Mouse (Mus musculus) liver, postnatal 0 days (tissue): ENCODE data around the gene Ptpro. TPM values are rescaled to one million over a fixed set of nuclear protein-coding genes. Genes with fewer than 3 reads are reported as not detected.

Experiments used
- ATAC-seq: fragments of 200-750 bp; cut with Nextera tagmentation; 2 replicates; pipeline ENCODE4 v1.8.0; 2017; ENCODE audit warnings: mild to moderate bottlenecking, moderate library complexity
- DNase-seq: peaks from one replicate; pipeline ENCODE4 v3.0.0-alpha.2; 2016
- H3K27ac ChIP-seq: fragments of 300-500 bp; sonication (generic); 2 replicates; pipeline ENCODE4 v1.5.1; 2014; ENCODE audit warnings: antibody characterized with exemption, moderate library complexity, mild to moderate bottlenecking, low read depth
- H3K27me3 ChIP-seq: fragments of 300-500 bp; sonication (generic); 2 replicates; pipeline ENCODE4 v1.6.1; 2014; ENCODE audit warnings: low read length, control low read depth, mixed read lengths; ENCODE audit not compliant: insufficient read depth
- H3K36me3 ChIP-seq: fragments of 300-500 bp; sonication (generic); replicated peaks from 2 replicates; pipeline ENCODE4 v1.6.1; 2014; ENCODE audit warnings: mild to moderate bottlenecking, control low read depth, low read length, moderate library complexity, mixed read lengths; ENCODE audit not compliant: insufficient read depth
- H3K4me1 ChIP-seq: fragments of 300-500 bp; sonication (generic); 2 replicates; pipeline ENCODE4 v1.6.1; 2014; ENCODE audit warnings: antibody characterized with exemption, mild to moderate bottlenecking, control low read depth; ENCODE audit not compliant: insufficient read depth
- H3K4me2 ChIP-seq: fragments of 300-500 bp; sonication (generic); 2 replicates; pipeline ENCODE4 v1.6.1; 2014; ENCODE audit warnings: low read depth, mild to moderate bottlenecking, low read length, moderate library complexity, mixed read lengths
- H3K4me3 ChIP-seq: fragments of 300-500 bp; sonication (generic); 2 replicates; pipeline ENCODE4 v1.5.1; 2014; ENCODE audit warnings: low read depth, low read length
- H3K9ac ChIP-seq: fragments of 300-500 bp; sonication (generic); replicated peaks from 2 replicates; pipeline ENCODE4 v1.6.1; 2014; ENCODE audit warnings: mild to moderate bottlenecking, moderate library complexity
- H3K9me3 ChIP-seq: fragments of 300-500 bp; sonication (generic); 2 replicates; pipeline ENCODE4 v1.6.1; 2016; ENCODE audit warnings: mild to moderate bottlenecking, control low read depth, low read length, mixed read lengths
- CTCF ChIP-seq: sonication (generic); IDR thresholded peaks from 2 replicates; pipeline ENCODE4 v1.5.1; 2016; ENCODE audit warnings: antibody characterized with exemption, low read depth
- EP300 ChIP-seq: IDR thresholded peaks from 2 replicates; pipeline ENCODE4 v1.6.1; 2016; ENCODE audit warnings: antibody characterized with exemption, low read depth, mild to moderate bottlenecking
- WGBS: fragments of 180-500 bp; shearing (Covaris S2); extraction: QIAGEN DNeasy Blood & Tissue Kit; methylation state at CpG from one replicate; pipeline ENCODE4 v1.1.7; 2014; ENCODE audit not compliant: insufficient replicate concordance; 5-methylcytosine and 5-hydroxymethylcytosine counted together
- polyA plus RNA-seq: library from polyadenylated mRNA; unstranded; fragments of >200 nt; fragmentation: Nextera tagmentation; extraction: Ambion mirVana; gene quantifications from 2 replicates; pipeline ENCODE4 v1.2.1, GENCODE M21; 2015

Ptpro gene
- polyA plus RNA-seq, 1 experiment from 2014 or later, result 0.86 TPM

GRCm38 (mm10) chr6:137494136-137494475 is 242.0 kb downstream of the Ptpro start:
- Histone ChIP-seq H3K27ac (no peak overlapping the region), H3K9me3 (no peaks in the 10 kb centered on the region), H3K4me2 (no peak overlapping the region), H3K36me3 (no peaks in the 10 kb centered on the region), H3K4me1 (peaks cover 2% of the 10 kb centered on the region; the same call in 1 of the 2 replicates), H3K9ac (no peak overlapping the region), H3K4me3 (no peak overlapping the region), H3K27me3 (no peaks in the 10 kb centered on the region)
- TF ChIP-seq EP300 (no peak), CTCF (no peak)
- no peak for DNase-seq
- ATAC-seq, result no peak

GRCm38 (mm10) chr6:137494801-137495200 is 242.7 kb downstream of the Ptpro start:
- Histone ChIP-seq H3K36me3 (no peaks in the 10 kb centered on the region), H3K4me1 (peaks cover 2% of the 10 kb centered on the region; the same call in 1 of the 2 replicates), H3K4me2 (no peak overlapping the region), H3K9me3 (no peaks in the 10 kb centered on the region), H3K27me3 (no peaks in the 10 kb centered on the region), H3K9ac (no peak overlapping the region), H3K4me3 (no peak overlapping the region), H3K27ac (no peak overlapping the region)
- TF ChIP-seq EP300, result no peak
- no peak for TF ChIP-seq CTCF
- ATAC-seq, result no peak
- DNase-seq, result no peak
- WGBS, result 87% methylated on average over 1 of the region's 1 CpGs

GRCm38 (mm10) chr6:137495233-137495632 is 243.1 kb downstream of the Ptpro start:
- Histone ChIP-seq H3K4me1 (peaks cover 2% of the 10 kb centered on the region; the same call in 1 of the 2 replicates), H3K36me3 (no peaks in the 10 kb centered on the region), H3K27ac (no peak overlapping the region), H3K4me3 (no peak overlapping the region), H3K4me2 (no peak overlapping the region), H3K27me3 (no peaks in the 10 kb centered on the region), H3K9ac (no peak overlapping the region), H3K9me3 (no peaks in the 10 kb centered on the region)
- 79% methylated on average over 6 of the region's 6 CpGs for WGBS
- DNase-seq, result no peak
- TF ChIP-seq EP300, result no peak
- ATAC-seq, result no peak

GRCm38 (mm10) chr6:137496562-137496961 is 244.4 kb downstream of the Ptpro start:
- no peak for ATAC-seq
- Histone ChIP-seq H3K4me1 (peaks cover 2% of the 10 kb centered on the region; the same call in 1 of the 2 replicates), H3K4me3 (no peak overlapping the region), H3K36me3 (no peaks in the 10 kb centered on the region), H3K9ac (no peak overlapping the region), H3K9me3 (no peaks in the 10 kb centered on the region), H3K27ac (no peak overlapping the region), H3K4me2 (no peak overlapping the region), H3K27me3 (no peaks in the 10 kb centered on the region)
- DNase-seq, result no peak
- TF ChIP-seq EP300 (no peak), CTCF (no peak)
- 91% methylated on average over 2 of the region's 2 CpGs for WGBS

GRCm38 (mm10) chr6:137497208-137497835 is 245.2 kb downstream of the Ptpro start:
- 0 out of 2 replicates have a peak overlapping the region, but pooled peaks have one; percentile 11 for H3K27ac ChIP-seq
- H3K4me3 ChIP-seq, result no peak overlapping the region
- DNase-seq (no peak), ATAC-seq (peak; percentile 81)
- H3K36me3 ChIP-seq, result no peaks in the 10 kb centered on the region
- H3K9me3 ChIP-seq, result no peaks in the 10 kb centered on the region
- H3K4me2 ChIP-seq, result no peak overlapping the region
- H3K4me1 ChIP-seq, result peaks cover 2% of the 10 kb centered on the region; the same call in 1 of the 2 replicates
- no peak overlapping the region for H3K9ac ChIP-seq
- 79% methylated on average over 8 of the region's 8 CpGs for WGBS
- no peaks in the 10 kb centered on the region for H3K27me3 ChIP-seq
- TF ChIP-seq CTCF, result no peak
- no peak for TF ChIP-seq EP300

- ATAC-seq (no peak), DNase-seq (no peak)
- Histone ChIP-seq H3K4me2 (no peak overlapping the region), H3K36me3 (no peaks in the 10 kb centered on the region), H3K27ac (no peak overlapping the region), H3K4me3 (no peak overlapping the region), H3K27me3 (no peaks in the 10 kb centered on the region), H3K9me3 (no peaks in the 10 kb centered on the region), H3K4me1 (peaks cover 2% of the 10 kb centered on the region; the same call in 1 of the 2 replicates), H3K9ac (no peak overlapping the region)
- TF ChIP-seq CTCF (no peak), EP300 (no peak)
- 66% methylated on average over 6 of the region's 6 CpGs for WGBS
Measured at GRCm38 (mm10) chr6:137498781-137499180, 246.7 kb downstream of the Ptpro start.

- H3K4me2 ChIP-seq, result no peak overlapping the region
- DNase-seq (no peak), ATAC-seq (no peak)
- no peak overlapping the region for H3K9ac ChIP-seq
- WGBS, result 80% methylated on average over 7 of the region's 7 CpGs
- no peak overlapping the region for H3K27ac ChIP-seq
- no peaks in the 10 kb centered on the region for H3K27me3 ChIP-seq
- no peak for TF ChIP-seq EP300
- TF ChIP-seq CTCF, result no peak
- no peak overlapping the region for H3K4me3 ChIP-seq
- H3K4me1 ChIP-seq, result no peaks in the 10 kb centered on the region
- no peaks in the 10 kb centered on the region for H3K9me3 ChIP-seq
- H3K36me3 ChIP-seq, result no peaks in the 10 kb centered on the region
Measured at GRCm38 (mm10) chr6:137503009-137503408, 250.9 kb downstream of the Ptpro start.
